Mouse (Mus musculus) right cerebral cortex, postnatal 10 days (tissue): Measurements from ENCODE around the gene Ppp3ca.

Experiments
- DNase-seq, 2 experiments: peaks; one replicate each; pipeline ENCODE4 v3.0.0; 2021; ENCODE audit warnings: low spot score in 2 of 2

The Ppp3ca gene

DNA sequence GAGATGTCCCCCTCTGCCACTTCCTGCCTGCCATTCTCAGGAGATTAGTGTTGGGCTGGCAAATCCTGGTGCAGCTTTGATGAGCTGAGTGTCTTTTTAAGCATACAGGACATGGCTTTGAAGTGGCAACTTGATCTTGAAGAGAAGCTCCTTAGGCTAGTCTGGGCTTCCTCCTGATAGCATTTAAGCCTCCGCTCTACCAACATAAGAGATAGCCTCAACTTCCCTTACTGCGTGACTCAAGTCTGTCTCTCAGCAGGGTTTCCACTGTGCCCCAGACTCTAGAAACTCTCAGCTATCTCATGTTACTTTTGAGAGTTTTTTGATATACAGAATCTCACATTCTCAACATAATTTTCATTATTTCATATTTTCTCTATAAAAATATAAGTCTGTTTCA lies 144.0 kb downstream of the Ppp3ca start:
- DNase-seq: no peak

- DNase-seq: no peak
These were observed 145.0 kb downstream of the Ppp3ca start for GRCm38 (mm10) chr3:136814916-136815315.

GRCm38 (mm10) chr3:136816319-136816718 lies 146.4 kb downstream of the Ppp3ca start:
- no peak for DNase-seq

GRCm38 (mm10) chr3:136818997-136819396 lies 149.1 kb downstream of the Ppp3ca start:
- no peak for DNase-seq

GRCm38 (mm10) chr3:136821039-136821438 lies 151.1 kb downstream of the Ppp3ca start:
- no peak for DNase-seq

DNA sequence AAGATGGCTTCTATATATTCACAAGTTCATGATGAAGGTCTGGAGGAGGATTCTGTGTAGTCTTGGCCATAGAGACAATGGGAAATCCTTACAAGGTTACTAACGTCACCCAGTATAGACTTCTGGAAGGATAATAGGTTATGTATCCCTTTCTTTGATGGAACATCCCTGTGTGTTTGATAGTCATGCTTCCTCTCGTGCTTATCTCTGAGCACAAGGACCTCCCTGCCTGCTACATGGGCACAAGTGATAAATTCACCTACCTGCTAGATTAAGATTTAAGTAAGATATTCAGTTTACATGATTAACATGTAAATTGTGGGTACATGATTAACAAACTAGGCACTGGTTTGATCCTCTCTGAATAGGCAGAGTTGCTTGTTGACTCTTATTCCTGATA lies 152.1 kb downstream of the Ppp3ca start:
- DNase-seq: no peak

- DNase-seq: no peak
These were observed 152.5 kb downstream of the Ppp3ca start for GRCm38 (mm10) chr3:136822431-136822830.

- DNase-seq: no peak
These were observed 158.5 kb downstream of the Ppp3ca start for GRCm38 (mm10) chr3:136828451-136828850.

DNA sequence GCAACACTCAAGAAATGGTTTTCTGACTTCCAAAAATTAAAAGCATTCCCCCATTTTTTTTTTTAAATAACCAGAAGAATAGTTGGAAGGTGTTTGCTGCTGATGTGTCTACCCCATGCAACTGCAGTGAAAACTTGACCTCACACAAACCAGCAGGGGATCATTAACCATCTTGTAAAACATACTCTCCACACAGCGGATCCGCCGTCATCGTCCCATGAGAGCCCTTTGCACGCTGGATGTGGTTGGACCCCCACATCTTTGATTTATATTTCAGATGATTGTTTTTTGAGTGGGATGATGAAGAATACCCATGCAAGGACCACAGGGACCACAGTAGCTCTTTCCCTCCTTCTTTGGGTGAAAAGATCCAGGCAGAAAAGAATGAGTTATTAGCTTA lies 159.2 kb downstream of the Ppp3ca start:
- DNase-seq: no peak

GRCm38 (mm10) chr3:136830687-136831220 lies 160.8 kb downstream of the Ppp3ca start:
- DNase-seq: peak in 1 of 2 experiments; percentile 53

DNA sequence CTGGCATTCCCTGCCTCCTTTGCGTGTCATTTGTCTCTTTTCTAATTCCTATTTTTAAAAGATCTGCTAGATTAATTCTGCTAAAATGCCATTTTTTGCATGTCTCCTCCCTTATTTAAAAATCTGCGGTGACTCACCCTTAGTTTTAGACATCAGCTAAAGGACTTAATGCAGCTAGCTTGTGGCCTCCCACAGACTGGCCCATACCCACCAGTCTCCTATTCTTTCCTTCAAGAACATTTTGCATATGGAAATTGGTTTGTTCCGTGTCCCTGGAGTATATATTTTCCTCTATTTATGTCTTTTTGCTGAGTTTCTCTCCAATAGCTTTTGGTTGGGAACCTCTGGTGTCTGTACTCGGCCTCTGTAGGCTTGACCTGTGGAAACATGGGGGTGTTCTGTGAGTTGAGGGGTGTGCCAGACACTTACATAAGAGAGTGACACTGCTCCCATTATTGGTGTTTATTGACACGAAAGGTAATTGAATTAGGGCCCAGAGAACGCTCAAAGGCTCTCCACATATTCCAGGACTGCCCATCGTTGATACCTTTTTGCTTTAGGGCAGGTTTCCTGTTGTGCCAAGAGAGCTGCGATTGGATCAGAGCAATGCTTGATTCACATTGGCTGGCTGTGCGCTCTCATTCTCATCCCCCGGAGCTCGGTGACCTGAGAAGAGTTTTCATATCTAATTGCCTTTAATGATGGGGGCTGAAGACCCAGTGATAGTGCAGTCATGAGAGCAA lies 163.2 kb downstream of the Ppp3ca start:
- no peak for DNase-seq

DNA sequence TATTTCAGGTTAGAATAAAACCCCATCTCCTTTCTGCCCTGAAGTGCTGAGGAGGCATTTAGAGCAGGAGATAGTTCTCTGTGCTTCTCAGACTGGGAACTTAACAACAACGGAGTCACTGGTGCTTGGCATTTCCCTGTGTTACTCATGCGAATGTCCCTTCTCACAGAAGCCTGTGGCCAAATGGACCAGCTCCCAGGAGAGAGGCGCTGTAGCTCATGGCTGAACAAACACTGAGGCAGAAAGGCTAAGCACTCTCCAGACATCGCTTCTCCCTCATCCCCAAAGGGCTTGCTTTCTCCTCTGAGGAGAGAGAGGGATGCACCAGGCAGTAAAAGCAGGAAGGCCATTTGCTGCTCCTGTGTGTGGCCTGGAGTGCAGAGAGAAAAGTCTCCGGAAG lies 164.0 kb downstream of the Ppp3ca start:
- peak in 1 of 2 experiments; percentile 48 for DNase-seq

DNA sequence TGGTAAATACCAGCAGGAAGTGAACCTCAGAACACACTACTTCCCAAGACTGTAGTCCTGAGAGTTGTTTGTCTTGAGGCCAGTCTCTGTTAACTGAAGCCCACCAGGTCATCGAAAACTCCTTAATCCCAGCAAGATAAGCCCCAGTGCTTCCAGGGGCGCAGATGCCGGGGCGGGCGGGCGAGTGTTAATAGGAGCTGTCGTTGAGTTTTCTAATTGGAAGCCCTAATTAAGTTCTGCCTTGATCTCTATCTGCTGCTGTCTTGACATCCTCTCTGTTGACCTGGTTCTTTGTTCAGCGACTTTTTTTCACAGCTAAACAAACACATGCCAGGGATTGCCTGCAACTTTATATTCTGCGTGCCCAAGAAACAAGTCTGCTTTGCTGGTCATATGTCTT lies 165.9 kb downstream of the Ppp3ca start:
- no peak for DNase-seq

- DNase-seq: no peak
These were observed 166.6 kb downstream of the Ppp3ca start for GRCm38 (mm10) chr3:136836319-136837193.

- peak in 1 of 2 experiments; percentile 53 for DNase-seq
These were observed 167.7 kb downstream of the Ppp3ca start for GRCm38 (mm10) chr3:136837589-136837988.

DNA sequence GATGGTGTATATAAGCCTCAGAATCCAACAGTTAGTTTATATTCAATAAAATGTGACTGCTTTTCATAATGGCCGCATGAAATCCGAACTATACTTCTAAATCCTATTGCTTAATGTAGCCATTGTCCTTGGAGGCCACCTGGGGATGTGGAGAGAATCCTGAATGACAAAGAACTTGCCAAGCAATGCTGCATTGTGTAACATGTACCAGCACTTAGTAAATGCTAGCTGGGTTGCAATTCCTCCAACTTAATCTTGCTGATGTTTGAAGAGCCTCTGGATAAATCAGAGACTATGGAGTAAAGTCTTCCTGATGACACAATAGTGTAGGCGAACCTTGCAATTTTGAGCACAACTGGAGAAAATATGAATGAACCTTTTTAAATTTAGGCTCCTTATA lies 171.4 kb downstream of the Ppp3ca start:
- no peak for DNase-seq

GRCm38 (mm10) chr3:136842384-136842783 lies 172.5 kb downstream of the Ppp3ca start:
- DNase-seq: no peak

DNA sequence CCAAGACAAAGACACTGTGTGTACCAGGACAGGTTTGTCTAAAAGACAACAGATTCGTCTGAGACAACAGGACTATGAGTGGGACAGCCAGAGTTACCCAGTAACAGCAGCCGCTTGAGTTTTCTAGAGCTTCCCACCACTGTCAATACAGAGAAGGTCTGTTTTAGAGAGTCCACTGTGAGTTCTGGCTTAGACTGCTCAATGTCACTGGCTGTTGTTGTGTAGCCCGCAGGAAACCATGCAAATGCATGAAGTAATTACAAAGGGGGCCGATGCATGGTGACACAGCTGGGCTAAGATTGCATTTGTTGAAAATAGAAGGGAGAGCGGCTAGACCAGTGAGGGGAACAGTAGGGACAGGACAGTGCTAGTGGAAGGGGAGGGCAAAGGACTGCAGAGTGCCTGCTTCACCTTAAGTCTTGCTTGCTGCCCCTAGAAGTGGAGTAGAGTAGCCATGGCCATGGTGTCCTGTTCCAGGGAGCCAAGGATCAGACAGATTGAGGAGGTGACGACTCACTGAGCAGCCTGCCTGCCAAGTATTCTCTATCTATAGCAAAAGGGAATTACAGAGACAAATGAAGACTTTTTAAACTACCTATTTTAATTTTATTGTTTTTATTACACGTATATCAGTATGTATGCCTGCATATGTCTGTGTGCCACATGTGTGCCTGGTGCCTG lies 174.0 kb downstream of the Ppp3ca start:
- DNase-seq: no peak

DNA sequence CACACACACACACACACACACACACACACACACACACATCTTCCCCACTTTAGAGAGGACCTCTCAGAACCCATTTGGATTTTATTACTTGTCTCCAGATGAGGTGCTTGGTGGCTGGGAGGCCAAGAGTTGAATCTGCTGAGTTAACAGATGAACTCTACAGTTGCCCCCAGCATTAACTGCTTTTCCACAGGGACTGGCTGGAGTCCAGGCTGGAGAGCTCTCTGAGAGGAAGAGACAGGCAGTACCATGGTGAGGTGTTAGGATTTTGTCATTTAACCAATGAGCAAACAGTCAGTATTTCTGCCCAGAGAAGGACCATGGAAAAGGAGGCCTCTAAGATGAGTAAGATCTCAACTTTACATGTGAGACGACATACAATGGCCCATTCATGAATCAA lies 179.1 kb downstream of the Ppp3ca start:
- peak in 1 of 2 experiments; percentile 19 for DNase-seq

DNA sequence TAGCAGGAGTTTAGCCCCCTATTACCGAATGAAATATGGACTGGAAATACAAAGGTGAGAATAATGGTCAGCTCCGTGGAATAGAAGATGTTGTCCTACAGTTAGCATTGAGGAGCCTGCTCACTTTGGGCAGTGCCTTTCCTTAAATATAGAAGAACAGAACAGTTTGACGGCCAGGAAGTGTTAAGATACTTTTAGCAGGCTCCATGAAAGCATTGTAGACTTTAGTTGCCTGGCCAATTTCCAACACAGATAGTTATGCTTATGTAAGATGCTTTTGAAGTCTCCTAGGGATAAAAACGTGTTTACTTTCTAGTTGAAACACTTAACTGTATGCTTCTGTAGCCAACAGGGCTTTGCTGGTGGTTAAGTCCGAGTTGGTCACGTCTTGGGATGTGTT lies 183.0 kb downstream of the Ppp3ca start:
- no peak for DNase-seq

DNA sequence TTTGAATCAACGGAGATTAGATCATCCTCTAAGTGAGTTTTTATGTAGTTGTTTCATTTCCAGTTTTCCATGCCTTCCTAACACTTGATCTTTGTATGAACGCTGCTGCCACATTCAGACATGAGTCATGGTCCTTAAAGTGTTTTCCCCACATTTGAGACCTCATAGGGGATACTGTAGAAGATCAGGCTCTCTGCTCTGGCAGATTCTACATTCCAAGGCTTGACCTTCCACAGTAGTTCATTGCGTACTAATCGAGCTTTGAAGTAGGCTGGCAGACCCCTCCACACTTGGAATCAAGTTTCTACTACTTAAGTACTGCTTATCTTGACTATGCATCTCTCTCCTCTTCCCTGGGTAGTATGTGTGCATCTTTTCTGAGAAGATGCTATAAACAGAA lies 183.7 kb downstream of the Ppp3ca start:
- DNase-seq: no peak

DNA sequence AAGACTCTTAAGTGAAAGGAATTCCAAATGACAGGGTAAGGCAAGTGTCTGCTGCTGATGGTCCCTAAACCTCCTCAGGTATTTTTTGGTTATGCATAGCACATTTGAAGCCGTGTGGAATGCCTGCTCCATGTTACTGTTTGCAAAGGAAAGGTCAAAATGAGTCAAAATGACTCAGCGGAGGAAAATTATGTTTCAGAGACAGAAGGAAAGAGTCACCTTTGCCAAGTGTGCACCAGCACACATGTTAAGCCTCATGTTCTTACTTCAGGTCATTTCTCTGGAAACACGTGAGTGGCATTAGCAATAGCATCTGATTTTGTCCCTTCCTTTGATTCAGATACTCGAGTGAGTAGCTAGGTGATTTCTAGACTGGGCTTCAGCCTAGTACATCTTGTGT lies 186.1 kb downstream of the Ppp3ca start:
- DNase-seq: no peak
